Mouse (Mus musculus) central nervous system, embryonic 14 days (tissue): ENCODE measurements around the gene Olfr1321. TPM values are rescaled to one million over a fixed set of nuclear protein-coding genes. Genes with fewer than 3 reads are reported as not detected.

ENCODE experiments used
- polyA plus RNA-seq: library from polyadenylated mRNA; depleted of rRNA; stranded (reverse); fragments of >200 nt; gene quantifications from 2 replicates; pipeline ENCODE4 v1.2.3, GENCODE M21; 2012; rRNA removed

Gene Olfr1321
- polyA plus RNA-seq = not detected in 2 replicates

DNA sequence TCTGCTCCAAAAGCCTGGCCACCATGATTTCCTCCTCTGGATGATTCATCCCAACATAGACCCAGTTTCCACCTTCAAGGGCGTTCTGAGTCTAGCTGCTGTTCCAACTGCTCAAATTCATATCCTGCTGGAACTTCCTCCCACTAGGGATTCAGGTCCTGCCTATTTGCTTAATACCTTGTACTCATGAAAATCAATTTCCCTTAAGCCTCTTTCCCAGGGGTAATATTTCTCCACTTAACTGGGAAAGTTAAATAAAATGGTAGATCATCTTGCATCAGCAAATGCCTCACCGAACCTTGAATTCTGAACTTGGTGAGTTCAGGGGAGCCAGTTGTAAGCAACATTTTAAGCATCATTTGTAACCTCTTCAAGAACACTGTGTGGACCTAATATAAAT is at the start of gene Olfr1321:
Olfr1321 (minus strand) TSS at position 101 of the 400 bp plus-strand sequence.

Other genes starting within 250 kb of the Olfr1321 start
- gene Olfr1320, start 62.7 kb downstream of the Olfr1321 start, polyA plus RNA-seq = not detected in 2 replicates
- gene Igsf1, start 62.7 kb upstream of the Olfr1321 start, polyA plus RNA-seq = 3.9 and 4.5 TPM in 2 replicates
- not detected in 2 replicates for gene Olfr1322, start 156.4 kb upstream of the Olfr1321 start, polyA plus RNA-seq